Comparison of ENCODE assay signal across 14 mouse cellular contexts in genomic region chr10:117947911-117948310, GRCm38 (mm10).
DNase-seq lines count a peak whose midpoint lies in the region; ATAC-seq lines count a peak whose summit lies in the region.
"Had no signal": no experiment of that assay in that cellular context is flagged by ENCODE, and none has a peak within 500 bp of the region (broad histone marks: within the 10 kb centered on the region; RNA-seq: fewer than 3 reads in every experiment).

No protein-coding gene starts in this region.

- H3K9ac ChIP-seq in heart, embryonic 16.5 days (ENCODE audit: low read length), result no peak overlapping the region
- H3K9ac ChIP-seq: forebrain, embryonic 12.5 days had no signal

- H3K4me2 ChIP-seq in heart, embryonic 16.5 days (ENCODE audit: low read depth, low read length), result peak overlapping the region; percentile 58
- H3K4me2 ChIP-seq: forebrain, embryonic 12.5 days had no signal

- no peak overlapping the region; the same call in 1 of the 2 replicates for H3K27ac ChIP-seq in heart, embryonic 16.5 days (ENCODE audit: low read length)
- H3K27ac ChIP-seq: forebrain, embryonic 12.5 days; layer of hippocampus, adult 2 months; macrophage; stomach, postnatal 0 days had no signal

- H3K9me3 ChIP-seq in heart, embryonic 16.5 days (replicated peaks; ENCODE audit: control insufficient read depth, low read length), result no peaks in the 10 kb centered on the region
- H3K9me3 ChIP-seq: forebrain, embryonic 12.5 days had no signal

- peaks cover 9% of the 10 kb centered on the region; the same call in 1 of the 2 replicates for H3K4me1 ChIP-seq in heart, embryonic 16.5 days (ENCODE audit: control insufficient read depth, insufficient read depth, low read length)
- H3K4me1 ChIP-seq: forebrain, embryonic 12.5 days had no signal

- H3K27me3 ChIP-seq in heart, embryonic 16.5 days (ENCODE audit: control insufficient read depth, insufficient read depth, low read length), result no peaks in the 10 kb centered on the region
- H3K27me3 ChIP-seq: forebrain, embryonic 12.5 days had no signal

- no peak for DNase-seq in heart, adult 9 months (ENCODE audit: low spot score in 2 of 2)
- peak; percentile 28 to 39 for DNase-seq in B cell, adult 2 months
- peak; percentile 59 for DNase-seq in MN1 (ENCODE audit: low spot score)
- peak; percentile 55 to 72 for DNase-seq in natural killer cell, adult 2 months (ENCODE audit: low spot score in 2 of 2)
- no peak for DNase-seq in adrenal gland, postnatal 4 days (ENCODE audit: low spot score in 2 of 2)
- DNase-seq in right cerebral cortex, postnatal 14 days, result no peak
- DNase-seq: cerebellum, adult 9-11 months; kidney, adult 2 months; left cerebral cortex, postnatal 4 days had no signal

- no peak for ATAC-seq in heart, embryonic 16.5 days (replicated peaks; ENCODE audit: extremely low read depth, insufficient read depth, low FRiP score)

- WGBS in heart, embryonic 16.5 days, result 73% methylated on average over 7 of the region's 7 CpGs

- no peaks in the 10 kb centered on the region for H3K36me3 ChIP-seq in heart, embryonic 16.5 days (ENCODE audit: control insufficient read depth, insufficient read depth)
- H3K36me3 ChIP-seq: forebrain, embryonic 12.5 days had no signal

- no peak overlapping the region for H3K4me3 ChIP-seq in heart, embryonic 16.5 days (ENCODE audit: low read length)
- H3K4me3 ChIP-seq: forebrain, embryonic 12.5 days; layer of hippocampus, adult 2 months had no signal

Comparison
In these comparisons a context has a peak if more than half of its experiments do, and no peak if none do; other contexts are left out.
1. DNase-seq: peak in B cell, adult 2 months (2 of 2), MN1 (single experiment) and natural killer cell, adult 2 months (2 of 2); none in heart, adult 9 months (0 of 2), adrenal gland, postnatal 4 days (0 of 2) and right cerebral cortex, postnatal 14 days (single experiment).